Mouse (Mus musculus) mouse embryonic stem cell (cell line): ENCODE data around the gene Cyp20a1.

Source experiments
- in situ Hi-C, 2 experiments: fragments of 300-500 bp; cut with MboI; formaldehyde crosslinking; loops; 1 replicate in 1 of 2; 3 replicates in 1 of 2; pipeline ENCODE4 v1.14.3; 2019 to 2020; ENCODE audit warnings: low sequenced_read_pairs in 2 of 2, low pct_unique_long_range_greater_than_20kb in 1 of 2, mixed read lengths in 1 of 2; ENCODE audit not compliant: unreplicated experiment in 1 of 2

The Cyp20a1 gene

GRCm38 (mm10) chr1:60342808-60343629 is at the start of gene Cyp20a1:
Gene Cyp20a1, plus strand, starts transcription at chr1:60343323.
- in situ Hi-C loops = no loop called here

- in situ Hi-C loops = no loop called here
Measured at GRCm38 (mm10) chr1:60293921-60294320, 49.2 kb upstream of the Cyp20a1 start.

- in situ Hi-C loops = no loop called here
Measured at GRCm38 (mm10) chr1:60343630-60344455, 720 bp downstream of the Cyp20a1 start.

GRCm38 (mm10) chr1:60344670-60345069 is 1.5 kb downstream of the Cyp20a1 start:
- in situ Hi-C loops = no loop called here

DNA sequence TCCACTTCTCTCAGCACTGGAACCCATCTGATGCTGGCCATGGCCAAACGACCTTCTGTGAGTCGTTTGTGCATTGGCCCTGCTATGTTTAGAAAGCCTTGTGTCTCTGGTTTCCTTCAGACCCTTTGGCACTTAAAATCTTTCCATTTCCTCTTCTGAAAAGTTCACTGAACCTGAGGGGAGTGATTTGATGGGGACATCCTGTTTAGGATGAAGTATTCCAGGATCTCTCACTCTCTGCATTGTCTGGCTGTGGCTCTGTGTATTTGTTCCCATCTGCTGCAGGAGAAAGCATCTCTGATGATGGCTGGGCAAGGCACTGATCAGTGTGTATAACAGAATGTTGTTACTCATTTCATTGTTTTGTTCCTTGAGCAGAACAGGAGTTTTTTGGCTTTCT is 2.6 kb downstream of the Cyp20a1 start:
- in situ Hi-C loops = no loop called here

DNA sequence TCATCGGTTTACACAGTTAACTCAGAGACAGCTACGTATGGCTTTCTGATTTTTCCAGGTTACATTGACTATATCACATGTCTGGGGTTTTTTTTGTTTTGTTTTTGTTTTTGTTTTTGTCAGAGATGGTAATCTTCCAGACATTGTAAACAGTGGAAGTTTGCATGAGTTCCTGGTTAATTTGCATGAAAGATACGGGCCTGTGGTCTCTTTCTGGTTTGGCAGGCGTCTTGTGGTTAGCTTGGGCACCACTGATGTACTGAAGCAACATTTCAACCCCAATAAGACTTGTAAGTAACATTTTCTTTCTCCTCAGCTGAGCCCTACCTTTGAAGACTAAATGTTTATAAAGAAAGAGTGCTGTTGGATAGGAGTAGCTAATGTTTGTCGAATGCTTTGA is 9.7 kb downstream of the Cyp20a1 start:
- in situ Hi-C loops = no loop called here

DNA sequence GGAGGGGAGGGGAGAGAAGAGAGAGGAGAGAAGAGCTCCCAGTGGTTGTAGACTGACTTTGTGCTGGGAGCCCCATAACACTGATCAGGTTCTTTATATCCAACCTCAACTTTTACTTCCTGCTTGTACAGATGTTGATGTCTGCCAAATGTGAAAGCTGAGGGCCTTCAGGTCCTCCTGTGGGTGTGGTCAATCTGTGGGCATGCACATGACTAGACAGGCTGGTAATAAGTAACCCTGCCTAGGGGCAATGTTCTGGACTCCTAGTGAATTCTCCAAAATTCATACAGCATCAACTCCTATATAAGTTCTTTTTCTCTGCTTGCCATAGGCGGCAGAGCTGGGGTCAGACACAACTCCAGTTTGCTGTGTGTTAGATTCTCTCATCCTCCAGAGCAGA is 18.5 kb downstream of the Cyp20a1 start:
- in situ Hi-C loops = no loop called here

- in situ Hi-C loops = no loop called here
Measured at GRCm38 (mm10) chr1:60376556-60376955, 33.4 kb downstream of the Cyp20a1 start.

DNA sequence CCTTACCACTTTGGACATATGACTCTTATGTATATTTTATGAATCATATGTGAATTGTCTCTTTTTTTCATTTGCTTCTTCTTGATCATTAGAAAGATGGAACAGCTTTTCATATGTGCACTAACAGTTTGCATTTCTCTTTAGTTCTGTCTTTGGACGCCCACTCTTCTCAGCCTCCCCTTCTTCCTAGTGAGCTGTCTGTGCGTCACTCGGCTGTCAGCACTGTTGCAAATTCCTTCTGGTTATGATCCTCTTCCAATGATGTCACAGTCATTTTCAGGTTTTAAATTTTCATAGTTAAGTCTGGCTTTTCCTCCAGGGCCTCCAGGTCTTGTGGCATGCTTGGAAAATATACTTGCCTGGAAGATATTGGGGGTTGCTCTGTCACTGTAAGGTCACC is 38.8 kb downstream of the Cyp20a1 start:
- in situ Hi-C loops = no loop called here

- in situ Hi-C loops = no loop called here
Measured at GRCm38 (mm10) chr1:60404848-60405247, 61.7 kb downstream of the Cyp20a1 start.

- in situ Hi-C loops = no loop called here
Measured at GRCm38 (mm10) chr1:60408501-60409167, 65.5 kb downstream of the Cyp20a1 start.

DNA sequence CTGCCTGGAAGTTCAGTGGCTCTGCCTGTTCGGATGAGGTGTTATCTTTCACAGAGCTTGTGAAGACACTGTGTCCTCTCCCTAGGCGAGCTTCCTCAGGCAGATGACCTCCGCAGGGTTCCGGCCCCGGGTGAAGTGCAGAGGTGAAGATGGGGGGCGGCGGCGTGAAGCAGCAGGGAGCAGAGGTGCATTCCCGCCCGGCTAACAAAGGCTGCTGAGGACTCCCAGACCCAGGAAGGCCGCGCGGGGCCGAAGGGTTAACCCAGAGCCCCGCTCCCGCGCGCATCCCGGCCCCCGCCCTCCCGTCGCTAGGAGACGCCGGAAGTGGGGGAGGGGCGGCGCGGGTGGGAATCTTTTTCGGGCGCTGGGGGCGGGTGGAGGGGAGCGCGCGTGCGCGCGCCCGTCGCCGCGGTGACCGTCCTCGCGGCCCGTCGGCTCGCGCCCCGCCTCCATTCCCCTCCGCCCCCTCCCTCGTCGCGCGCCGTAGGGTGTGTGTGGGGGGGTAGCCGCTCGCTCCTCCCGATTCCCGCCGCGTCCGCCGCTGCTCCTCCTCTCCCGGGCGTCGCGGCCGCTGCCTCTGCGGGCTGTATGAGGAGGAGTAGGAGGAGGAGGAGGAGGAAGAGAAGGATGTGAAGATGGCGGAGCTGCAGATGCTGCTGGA is 66.2 kb downstream of the Cyp20a1 start, which contains the start of gene Abi2:
Gene Abi2 (plus strand): TSS at position 452 of the 661 bp plus-strand sequence.
- in situ Hi-C loops = no loop called here

DNA sequence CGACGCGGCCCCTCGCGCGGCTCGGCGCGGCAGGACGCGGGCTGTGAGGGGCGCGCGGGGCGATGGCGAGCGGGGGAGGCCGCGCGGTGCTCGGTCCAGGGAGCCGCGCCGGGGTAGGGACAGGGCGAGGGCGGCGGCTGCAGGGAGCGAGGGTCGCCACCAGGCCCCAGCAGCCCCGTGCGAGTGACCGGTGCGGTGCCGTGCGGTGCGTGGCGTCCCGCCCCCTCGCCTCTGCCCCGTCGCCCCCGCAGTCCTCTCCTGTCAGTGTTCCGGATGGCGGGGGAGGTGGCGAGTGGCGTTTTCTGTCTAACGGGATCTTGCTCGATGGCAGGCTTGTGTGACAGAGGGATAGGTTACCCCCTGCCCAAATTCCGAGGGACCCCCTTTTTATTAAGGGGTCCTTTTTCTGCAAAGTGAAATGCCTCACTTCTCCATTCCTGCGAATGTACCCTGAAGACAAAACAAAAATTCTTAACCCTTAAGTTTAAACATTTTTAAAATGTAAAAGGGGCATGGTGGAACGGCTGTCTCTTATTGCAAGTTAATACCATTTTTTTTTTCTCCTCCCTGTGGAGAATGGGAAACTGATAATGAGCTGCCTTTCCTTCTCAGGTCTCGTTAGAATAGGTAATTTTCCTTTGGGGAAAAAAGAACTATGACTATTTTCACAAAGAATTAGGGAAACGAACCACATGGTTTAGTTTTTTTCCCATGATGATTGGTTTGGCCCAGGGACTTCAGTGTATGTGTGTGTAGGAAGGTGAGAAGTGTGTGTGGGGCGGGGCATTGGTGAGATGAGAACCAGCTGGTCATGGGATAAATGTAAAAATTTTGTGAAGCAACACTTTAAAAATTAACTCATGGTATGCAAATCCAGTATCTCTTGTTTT is 67.0 kb downstream of the Cyp20a1 start:
- in situ Hi-C loops = no loop called here

- in situ Hi-C loops = no loop called here
Measured at GRCm38 (mm10) chr1:60416724-60417123, 73.6 kb downstream of the Cyp20a1 start.

DNA sequence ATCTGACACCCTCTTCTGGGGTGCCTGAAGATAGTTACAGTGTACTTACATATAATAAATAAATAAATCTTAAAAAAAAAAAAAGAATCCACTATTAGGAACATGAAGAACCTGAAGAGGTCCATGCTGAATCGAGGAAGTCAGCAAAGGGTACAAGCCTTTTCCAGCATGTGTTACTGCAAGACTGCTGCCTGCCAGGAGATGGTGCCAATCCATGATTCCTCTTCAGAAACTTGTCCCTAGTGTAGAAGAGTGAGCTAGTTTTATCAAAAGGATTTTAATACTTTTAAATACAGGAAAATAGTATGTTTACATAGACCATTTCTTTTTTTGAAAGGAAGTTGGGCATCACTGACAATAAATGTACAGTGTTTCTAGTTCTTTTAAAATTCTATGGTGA is 80.8 kb downstream of the Cyp20a1 start:
- in situ Hi-C loops = no loop called here

DNA sequence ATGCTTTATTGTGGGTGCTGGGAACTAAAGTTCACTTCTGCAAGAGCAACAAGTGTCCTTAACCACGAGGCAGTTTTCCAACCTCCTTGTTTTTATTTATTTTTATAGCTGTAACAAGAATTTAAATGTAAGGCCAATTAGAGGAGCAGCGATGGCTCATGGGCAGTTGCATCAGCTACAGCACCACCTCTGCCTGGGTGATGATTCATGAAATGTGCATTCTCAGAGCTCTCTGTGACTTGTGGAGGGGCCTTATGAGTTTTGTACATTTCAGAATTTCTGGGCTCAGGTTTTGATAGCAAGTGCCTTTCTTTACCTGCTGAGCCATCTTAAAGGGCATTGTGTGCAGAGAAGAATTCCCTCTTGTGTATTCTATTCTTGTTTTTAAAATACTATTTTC is 85.2 kb downstream of the Cyp20a1 start:
- in situ Hi-C loops = no loop called here

GRCm38 (mm10) chr1:60428932-60429331 is 85.8 kb downstream of the Cyp20a1 start:
- in situ Hi-C loops = no loop called here

GRCm38 (mm10) chr1:60431531-60431930 is 88.4 kb downstream of the Cyp20a1 start:
- in situ Hi-C loops = no loop called here
